Mouse (Mus musculus): Measurements from ENCODE around the gene Sema4d. TPM values are rescaled to one million over a fixed set of nuclear protein-coding genes. Genes with fewer than 3 reads are reported as not detected.

Sema4d gene
- total and polyA plus RNA-seq, 3 experiments: 12.8 to 67.1 (median 16.7) TPM

- Histone ChIP-seq H3K4me3 (replicated peaks in 1 of 3; ENCODE audit: low read depth in 2 of 3, low read length in 2 of 3, poor library complexity in 1 of 3) (no peak overlapping the region), H3K4me2 (ENCODE audit: insufficient read depth, low read depth, poor library complexity, severe bottlenecking) (peak overlapping the region; percentile 9), H3K4me1 (ENCODE audit: control insufficient read depth in 1 of 2, insufficient read depth in 2 of 2) (peaks cover 33 to 47% of the 10 kb centered on the region in 2 experiments), H3K9ac (ENCODE audit: insufficient read depth, low read depth) (no peak overlapping the region), H3K36me3 (replicated peaks in 1 of 2; ENCODE audit: control insufficient read depth in 1 of 2, insufficient read depth in 1 of 2, low read length in 1 of 2) (peaks cover 49 to 87% of the 10 kb centered on the region in 2 experiments), H3K79me2 (replicated peaks; ENCODE audit: control insufficient read depth, extremely low read depth, insufficient read depth, poor library complexity, severe bottlenecking) (no peaks in the 10 kb centered on the region), H3K27ac (ENCODE audit: insufficient read depth, low read depth) (peak overlapping the region; percentile 87), H3K27me3 (replicated peaks) (no peaks in the 10 kb centered on the region), H3K9me3 (replicated peaks; ENCODE audit: low read length) (no peaks in the 10 kb centered on the region)
- in situ Hi-C loops (cut with MboI; ENCODE audit: low pct_ligation_motif_present, low pct_unique_long_range_greater_than_20kb, low sequenced_read_pairs): no loop called here
- dilution Hi-C loops (cut with MboI; ENCODE audit: extremely low pct_ligation_motif_present, extremely low pct_unique_long_range_greater_than_20kb, low sequenced_read_pairs): no loop called here
- TF ChIP-seq ZNF384 (IDR thresholded peaks at IDR 0.05; ENCODE audit: low read depth, low read length) (no peak), POLR2A (IDR thresholded peaks at IDR 0.05; ENCODE audit: low read depth, low read length) (no peak), EP300 (IDR thresholded peaks at IDR 0.05; ENCODE audit: low read length) (0 out of 2 replicates have a peak, but pooled peaks have one; percentile 3)
- DNase-seq (ENCODE audit: extremely low read depth): peak; percentile 68
Observed at GRCm38 (mm10) chr13:51686966-51687365, 106.6 kb downstream of the Sema4d start.

- Histone ChIP-seq H3K9ac (ENCODE audit: insufficient read depth, low read depth) (no peak overlapping the region), H3K36me3 (replicated peaks in 1 of 2; ENCODE audit: control insufficient read depth in 1 of 2, insufficient read depth in 1 of 2, low read length in 1 of 2) (peaks cover 54 to 90% of the 10 kb centered on the region in 2 experiments), H3K27me3 (replicated peaks) (no peaks in the 10 kb centered on the region), H3K79me2 (replicated peaks; ENCODE audit: control insufficient read depth, extremely low read depth, insufficient read depth, poor library complexity, severe bottlenecking) (no peaks in the 10 kb centered on the region), H3K27ac (ENCODE audit: insufficient read depth, low read depth) (peak overlapping the region; percentile 63), H3K9me3 (replicated peaks; ENCODE audit: low read length) (no peaks in the 10 kb centered on the region), H3K4me3 (replicated peaks in 1 of 3; ENCODE audit: low read depth in 2 of 3, low read length in 2 of 3, poor library complexity in 1 of 3) (no peak overlapping the region), H3K4me1 (ENCODE audit: control insufficient read depth in 1 of 2, insufficient read depth in 2 of 2) (peaks cover 33 to 47% of the 10 kb centered on the region in 2 experiments), H3K4me2 (ENCODE audit: insufficient read depth, low read depth, poor library complexity, severe bottlenecking) (no peak overlapping the region)
- dilution Hi-C loops (cut with MboI; ENCODE audit: extremely low pct_ligation_motif_present, extremely low pct_unique_long_range_greater_than_20kb, low sequenced_read_pairs): no loop called here
- DNase-seq (ENCODE audit: extremely low read depth): no peak
- in situ Hi-C loops (cut with MboI; ENCODE audit: low pct_ligation_motif_present, low pct_unique_long_range_greater_than_20kb, low sequenced_read_pairs): no loop called here
- TF ChIP-seq UBTF (IDR thresholded peaks at IDR 0.05; ENCODE audit: low read depth, low read length) (no peak), ZKSCAN1 (IDR thresholded peaks at IDR 0.05; ENCODE audit: borderline replicate concordance, low read depth, low read length) (no peak), ELF1 (IDR thresholded peaks at IDR 0.05; ENCODE audit: low read depth, low read length) (no peak), SIN3A (IDR thresholded peaks at IDR 0.05; ENCODE audit: low read length) (no peak), CHD1 (IDR thresholded peaks at IDR 0.05; ENCODE audit: low read depth, low read length) (no peak), MEF2A (IDR thresholded peaks at IDR 0.05; ENCODE audit: borderline replicate concordance, low read depth, low read length) (no peak), CTCF (conservative IDR thresholded peaks at IDR 0.05 in 1 of 2, IDR thresholded peaks at IDR 0.05 in 1 of 2; ENCODE audit: low read depth in 2 of 2, low read length in 2 of 2) (no peak), E2F4 (IDR thresholded peaks at IDR 0.05; ENCODE audit: insufficient replicate concordance, low read depth, low read length) (no peak)
Observed at GRCm38 (mm10) chr13:51685290-51685966, 108.1 kb downstream of the Sema4d start.

- dilution Hi-C loops (cut with MboI; ENCODE audit: extremely low pct_ligation_motif_present, extremely low pct_unique_long_range_greater_than_20kb, low sequenced_read_pairs) (no loop called here), in situ Hi-C loops (cut with MboI; ENCODE audit: low pct_ligation_motif_present, low pct_unique_long_range_greater_than_20kb, low sequenced_read_pairs) (no loop called here)
- no peak for DNase-seq (ENCODE audit: extremely low read depth)
- H3K4me3 ChIP-seq (replicated peaks in 1 of 3; ENCODE audit: low read depth in 2 of 3, low read length in 2 of 3, poor library complexity in 1 of 3): no peak overlapping the region
- H3K27ac ChIP-seq (ENCODE audit: insufficient read depth, low read depth): no peak overlapping the region
- no peaks in the 10 kb centered on the region for H3K27me3 ChIP-seq (replicated peaks)
- H3K9me3 ChIP-seq (replicated peaks; ENCODE audit: low read length): no peaks in the 10 kb centered on the region
- H3K36me3 ChIP-seq (replicated peaks in 1 of 2; ENCODE audit: control insufficient read depth in 1 of 2, insufficient read depth in 1 of 2, low read length in 1 of 2): peaks cover 86 to 98% of the 10 kb centered on the region in 2 experiments
- H3K4me2 ChIP-seq (ENCODE audit: insufficient read depth, low read depth, poor library complexity, severe bottlenecking): no peak overlapping the region
- TF ChIP-seq ZMIZ1 (IDR thresholded peaks at IDR 0.05; ENCODE audit: low read depth, low read length): no peak
- no peak for TF ChIP-seq IRF4 (IDR thresholded peaks at IDR 0.05; ENCODE audit: low read depth, low read length)
- TF ChIP-seq ELF1 (IDR thresholded peaks at IDR 0.05; ENCODE audit: low read depth, low read length): no peak
- no peak for TF ChIP-seq MAFK (IDR thresholded peaks at IDR 0.05; ENCODE audit: insufficient replicate concordance, low read length)
- no peak for TF ChIP-seq ZC3H11A (IDR thresholded peaks at IDR 0.05; ENCODE audit: low read depth, low read length)
- TF ChIP-seq HCFC1 (IDR thresholded peaks at IDR 0.05; ENCODE audit: low read depth, low read length): no peak
- TF ChIP-seq MEF2A (IDR thresholded peaks at IDR 0.05; ENCODE audit: borderline replicate concordance, low read depth, low read length): no peak
- no peak for TF ChIP-seq TCF12 (IDR thresholded peaks at IDR 0.05; ENCODE audit: low read depth, low read length)
- no peak for TF ChIP-seq BHLHE40 (IDR thresholded peaks at IDR 0.05; ENCODE audit: low read depth, low read length)
- TF ChIP-seq CHD2 (IDR thresholded peaks at IDR 0.05; ENCODE audit: low read length): no peak
- TF ChIP-seq PAX5 (IDR thresholded peaks at IDR 0.05; ENCODE audit: low read length): no peak
- no peak for TF ChIP-seq CHD1 (IDR thresholded peaks at IDR 0.05; ENCODE audit: low read depth, low read length)
- TF ChIP-seq RAD21 (IDR thresholded peaks at IDR 0.05; ENCODE audit: low read depth, low read length): no peak
- no peak for TF ChIP-seq MAX (IDR thresholded peaks at IDR 0.05; ENCODE audit: low read length)
- TF ChIP-seq TBP (conservative IDR thresholded peaks at IDR 0.05; ENCODE audit: low read depth, low read length): no peak
- peaks cover 10 to 21% of the 10 kb centered on the region in 2 experiments for H3K4me1 ChIP-seq (ENCODE audit: control insufficient read depth in 1 of 2, insufficient read depth in 2 of 2)
- H3K9ac ChIP-seq (ENCODE audit: insufficient read depth, low read depth): no peak overlapping the region
- H3K79me2 ChIP-seq (replicated peaks; ENCODE audit: control insufficient read depth, extremely low read depth, insufficient read depth, poor library complexity, severe bottlenecking): no peaks in the 10 kb centered on the region; the same call in 1 of the 2 replicates
Observed at GRCm38 (mm10) chr13:51681634-51682033, 111.9 kb downstream of the Sema4d start.

Data from CH12.LX (cell line).